Mouse (Mus musculus): ENCODE measurements around the gene Ear1.
"Not testable (repeated sequence)": the region's sequence is repeated elsewhere in the genome, so short reads cannot be mapped to it uniquely, and the experiment has no call there.

GRCm38 (mm10) chr14:43840976-43841375, 34.3 kb downstream of the Ear1 start:
- not testable (repeated sequence) for TF ChIP-seq CTCF (IDR thresholded peaks at IDR 0.05; ENCODE audit: borderline replicate concordance, extremely low read depth, insufficient read depth, insufficient read length); POLR2A (IDR thresholded peaks at IDR 0.05; ENCODE audit: borderline replicate concordance, extremely low read depth, insufficient read depth, insufficient read length, poor library complexity, severe bottlenecking)

Measured in brain, embryonic 14.5 days (tissue).